Mouse (Mus musculus) kidney, postnatal 0 days (tissue): Measurements from ENCODE around the gene Eea1. TPM values are rescaled to one million over a fixed set of nuclear protein-coding genes. Genes with fewer than 3 reads are reported as not detected.

Experiments
- ATAC-seq: fragments of 200-750 bp; cut with Nextera tagmentation; replicated peaks from 2 replicates; pipeline ENCODE4 v1.8.0; 2017; ENCODE audit warnings: low read depth, moderate number of reproducible peaks, moderate TSS enrichment, moderate library complexity; ENCODE audit not compliant: low FRiP score
- DNase-seq: peaks from one replicate; pipeline ENCODE4 v3.0.0-alpha.2; 2016; ENCODE audit warnings: low spot score
- H3K27ac ChIP-seq: fragments of 300-500 bp; sonication (generic); 2 replicates; pipeline ENCODE4 v1.5.1; 2014; ENCODE audit warnings: mild to moderate bottlenecking
- H3K27me3 ChIP-seq: fragments of 300-500 bp; sonication (generic); 2 replicates; pipeline ENCODE4 v1.6.1; 2014; ENCODE audit warnings: low read length, mixed read lengths; ENCODE audit not compliant: insufficient read depth
- H3K36me3 ChIP-seq: fragments of 300-500 bp; sonication (generic); 2 replicates; pipeline ENCODE4 v1.6.1; 2014; ENCODE audit warnings: low read length, mixed read lengths; ENCODE audit not compliant: insufficient read depth
- H3K4me1 ChIP-seq: fragments of 300-500 bp; sonication (generic); replicated peaks from 2 replicates; pipeline ENCODE4 v1.6.1; 2014; ENCODE audit warnings: antibody characterized with exemption, low read length, mixed read lengths; ENCODE audit not compliant: insufficient read depth
- H3K4me2 ChIP-seq: fragments of 300-500 bp; sonication (generic); 2 replicates; pipeline ENCODE4 v1.6.1; 2014; ENCODE audit warnings: mild to moderate bottlenecking, low read length, moderate library complexity, mixed read lengths
- H3K4me3 ChIP-seq: fragments of 300-500 bp; sonication (generic); replicated peaks from 2 replicates; pipeline ENCODE4 v1.5.1; 2014; ENCODE audit warnings: low read depth, low read length
- H3K9ac ChIP-seq: fragments of 300-500 bp; sonication (generic); 2 replicates; pipeline ENCODE4 v1.6.1; 2014; ENCODE audit warnings: low read depth, low read length
- H3K9me3 ChIP-seq: fragments of 300-500 bp; sonication (generic); replicated peaks from 2 replicates; pipeline ENCODE4 v1.6.1; 2016; ENCODE audit warnings: low read length, inconsistent platforms, mixed read lengths
- CTCF ChIP-seq: IDR thresholded peaks from 2 replicates; pipeline ENCODE4 v1.5.1; 2016; ENCODE audit warnings: antibody characterized with exemption, low read depth, mild to moderate bottlenecking, moderate library complexity
- WGBS: fragments of 180-500 bp; shearing (Covaris S2); extraction: QIAGEN DNeasy Blood & Tissue Kit; methylation state at CpG from one replicate; pipeline ENCODE4 v1.1.7; 2014; 5-methylcytosine and 5-hydroxymethylcytosine counted together
- polyA plus RNA-seq: library from polyadenylated mRNA; unstranded; fragments of >200 nt; fragmentation: Nextera tagmentation; extraction: Ambion mirVana; gene quantifications from 2 replicates; pipeline ENCODE4 v1.2.1, GENCODE M21; 2015

Gene Eea1
- polyA plus RNA-seq, 1 experiment from 2014 or later = 24.3 TPM

DNA sequence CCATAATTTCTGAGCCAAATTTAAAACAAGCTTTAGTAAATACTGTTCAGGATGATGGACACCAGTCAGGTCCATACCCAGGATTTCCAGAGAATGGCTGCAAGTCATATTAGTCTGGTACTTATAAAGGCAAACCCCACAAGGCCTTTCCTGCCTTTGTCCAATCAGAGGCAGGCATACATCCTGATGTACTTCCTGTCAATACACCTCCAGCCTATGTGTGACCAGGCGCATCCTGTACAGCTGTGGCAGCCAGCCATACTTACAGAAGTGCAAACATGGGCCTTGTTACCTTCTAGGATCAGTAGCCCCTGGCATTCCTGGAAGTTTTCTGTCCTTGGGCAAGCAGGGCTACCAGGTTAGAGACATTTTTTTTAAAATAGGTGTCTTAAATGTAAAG lies 29.2 kb downstream of the Eea1 start:
- H3K27me3 ChIP-seq = no peaks in the 10 kb centered on the region
- no peak overlapping the region for H3K4me3 ChIP-seq
- DNase-seq (no peak), ATAC-seq (no peak)
- 91% methylated on average over 1 of the region's 1 CpGs for WGBS
- TF ChIP-seq CTCF = no peak
- no peak overlapping the region for H3K4me2 ChIP-seq
- H3K36me3 ChIP-seq = no peaks in the 10 kb centered on the region
- H3K4me1 ChIP-seq = no peaks in the 10 kb centered on the region
- H3K9me3 ChIP-seq = no peaks in the 10 kb centered on the region
- H3K27ac ChIP-seq = no peak overlapping the region
- no peak overlapping the region for H3K9ac ChIP-seq

DNA sequence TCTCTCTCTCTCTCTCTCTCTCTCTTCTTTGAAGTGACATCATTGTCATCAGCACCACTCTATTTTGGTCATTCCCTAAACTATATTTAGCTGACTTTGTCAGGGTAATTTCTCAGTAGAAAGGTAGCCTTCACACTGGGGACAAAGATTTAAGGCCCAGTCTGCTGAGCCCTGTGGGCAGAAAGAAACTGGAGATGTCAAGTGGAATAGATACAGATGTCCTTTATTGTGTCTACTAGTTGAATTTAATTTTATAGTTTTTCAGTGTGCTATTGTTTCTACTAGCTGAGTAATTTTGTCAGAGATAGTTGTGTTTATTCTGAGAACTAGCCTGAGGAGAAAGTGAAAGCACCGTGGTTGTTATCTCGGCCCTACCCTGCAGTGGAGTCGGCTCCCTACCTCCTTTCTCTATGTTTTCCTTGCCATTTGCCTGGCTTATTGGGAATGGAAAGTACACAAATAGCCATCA lies 30.3 kb downstream of the Eea1 start:
- ATAC-seq = no peak
- no peak for TF ChIP-seq CTCF
- Histone ChIP-seq H3K4me3 (no peak overlapping the region), H3K4me1 (no peaks in the 10 kb centered on the region), H3K9me3 (no peaks in the 10 kb centered on the region), H3K36me3 (0 out of 2 replicates have a peak, but pooled peaks cover 4% of the 10 kb centered on the region), H3K4me2 (no peak overlapping the region), H3K27me3 (no peaks in the 10 kb centered on the region), H3K9ac (no peak overlapping the region), H3K27ac (no peak overlapping the region)
- 72% methylated on average over 3 of the region's 3 CpGs for WGBS
- DNase-seq = no peak

DNA sequence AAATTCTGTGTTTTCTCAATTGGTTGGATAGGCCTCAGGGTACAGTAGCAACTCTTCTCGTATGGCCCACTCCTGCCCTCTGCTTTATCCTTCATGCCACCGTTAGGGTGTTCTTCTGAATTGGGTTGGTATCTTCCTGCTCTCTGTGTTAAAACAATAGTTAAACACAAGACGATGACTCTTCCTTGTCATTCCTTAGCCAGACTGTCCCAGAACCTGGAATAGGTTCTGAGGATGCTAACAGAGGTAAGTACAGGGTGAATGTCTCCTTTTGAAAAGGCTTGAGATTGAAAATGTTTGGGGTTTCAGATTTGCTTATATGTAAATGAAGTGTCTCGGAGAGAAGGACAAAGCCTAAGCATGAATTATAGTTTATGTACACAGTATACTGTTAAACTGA lies 30.9 kb downstream of the Eea1 start:
- no peak for DNase-seq
- Histone ChIP-seq H3K27ac (no peak overlapping the region), H3K4me2 (no peak overlapping the region), H3K27me3 (no peaks in the 10 kb centered on the region), H3K4me1 (no peaks in the 10 kb centered on the region), H3K9ac (no peak overlapping the region), H3K36me3 (0 out of 2 replicates have a peak, but pooled peaks cover 4% of the 10 kb centered on the region), H3K9me3 (no peaks in the 10 kb centered on the region), H3K4me3 (no peak overlapping the region)
- no peak for ATAC-seq
- WGBS = 94% methylated on average over 4 of the region's 4 CpGs
- no peak for TF ChIP-seq CTCF

DNA sequence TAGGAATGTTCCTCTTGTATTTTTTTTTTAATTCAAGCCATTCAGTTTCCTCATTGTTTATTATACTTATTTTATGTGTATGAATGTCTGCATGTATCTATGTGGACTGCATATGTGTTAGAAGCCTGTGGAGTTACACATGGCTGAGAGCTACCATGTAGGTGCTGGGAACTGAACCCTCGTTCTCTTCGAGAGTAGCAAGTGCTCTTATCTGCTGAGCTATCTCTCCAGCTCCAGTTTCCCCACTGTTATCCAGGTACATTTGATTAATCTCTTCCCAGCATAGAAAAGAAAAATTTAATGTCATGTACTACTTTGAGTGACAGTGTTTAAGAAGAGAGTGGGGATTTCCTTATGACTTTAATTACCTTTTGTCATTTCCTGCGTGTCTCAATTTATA lies 31.5 kb downstream of the Eea1 start:
- H3K4me3 ChIP-seq = no peak overlapping the region
- H3K27me3 ChIP-seq = no peaks in the 10 kb centered on the region
- no peak for DNase-seq
- no peak for ATAC-seq
- TF ChIP-seq CTCF = no peak
- H3K9me3 ChIP-seq = no peaks in the 10 kb centered on the region
- H3K4me1 ChIP-seq = no peaks in the 10 kb centered on the region
- no peak overlapping the region for H3K4me2 ChIP-seq
- WGBS = 76% methylated on average over 3 of the region's 3 CpGs
- no peak overlapping the region for H3K27ac ChIP-seq
- no peak overlapping the region for H3K9ac ChIP-seq
- 0 out of 2 replicates have a peak, but pooled peaks cover 6% of the 10 kb centered on the region for H3K36me3 ChIP-seq

GRCm38 (mm10) chr10:95974462-95974861 lies 34.0 kb downstream of the Eea1 start:
- Histone ChIP-seq H3K4me3 (no peak overlapping the region), H3K9me3 (no peaks in the 10 kb centered on the region), H3K4me2 (no peak overlapping the region), H3K27ac (no peak overlapping the region), H3K9ac (no peak overlapping the region), H3K27me3 (no peaks in the 10 kb centered on the region), H3K36me3 (0 out of 2 replicates have a peak, but pooled peaks cover 7% of the 10 kb centered on the region), H3K4me1 (no peaks in the 10 kb centered on the region)
- WGBS = 98% methylated on average over 3 of the region's 3 CpGs
- ATAC-seq = no peak
- no peak for DNase-seq
- no peak for TF ChIP-seq CTCF

- Histone ChIP-seq H3K27ac (no peak overlapping the region), H3K9me3 (no peaks in the 10 kb centered on the region), H3K4me1 (no peaks in the 10 kb centered on the region), H3K27me3 (no peaks in the 10 kb centered on the region), H3K4me2 (no peak overlapping the region), H3K36me3 (0 out of 2 replicates have a peak, but pooled peaks cover 7% of the 10 kb centered on the region), H3K4me3 (no peak overlapping the region), H3K9ac (no peak overlapping the region)
- no peak for DNase-seq
- no peak for ATAC-seq
- TF ChIP-seq CTCF = no peak
- WGBS = 87% methylated on average over 2 of the region's 2 CpGs
Observed at GRCm38 (mm10) chr10:95976798-95977197, 36.3 kb downstream of the Eea1 start.

GRCm38 (mm10) chr10:95989731-95990130 lies 49.3 kb downstream of the Eea1 start:
- Histone ChIP-seq H3K4me2 (no peak overlapping the region), H3K4me1 (no peaks in the 10 kb centered on the region), H3K9ac (no peak overlapping the region), H3K4me3 (no peak overlapping the region), H3K9me3 (no peaks in the 10 kb centered on the region), H3K27ac (no peak overlapping the region), H3K27me3 (no peaks in the 10 kb centered on the region), H3K36me3 (no peaks in the 10 kb centered on the region)
- DNase-seq (no peak), ATAC-seq (no peak)
- 97% methylated on average over 1 of the region's 1 CpGs for WGBS
- TF ChIP-seq CTCF = no peak
